Mouse (Mus musculus): Measurements from ENCODE around the gene Ncoa1.

DNA sequence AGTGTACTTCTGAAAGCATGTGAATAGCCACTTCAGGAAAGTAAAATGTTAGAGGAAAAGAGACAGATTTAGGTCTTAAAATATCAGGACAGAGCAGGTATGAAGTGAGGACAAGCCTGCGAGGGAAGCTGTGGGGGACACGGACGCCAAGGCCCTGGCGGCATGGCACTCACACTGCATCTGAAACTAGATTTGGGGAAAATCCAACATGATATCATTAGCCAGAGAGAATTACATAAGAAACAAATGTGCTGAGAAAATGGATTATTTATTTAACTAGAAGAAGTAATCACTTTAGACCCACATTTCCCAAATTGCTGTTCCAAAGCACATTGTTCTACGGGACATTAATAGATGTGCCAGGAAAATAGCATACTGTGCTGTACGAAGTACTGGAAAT lies 205.9 kb downstream of the Ncoa1 start:
- TF ChIP-seq CTCF (IDR thresholded peaks at IDR 0.05; ENCODE audit: low read depth, low read length) = no peak
- TF ChIP-seq EP300 (IDR thresholded peaks at IDR 0.05; ENCODE audit: insufficient read depth, low read depth, low read length) = no peak
